Mouse (Mus musculus) gastrocnemius, postnatal 14 days (tissue): ENCODE data around the gene Tm4sf20. TPM values are rescaled to one million over a fixed set of nuclear protein-coding genes. Genes with fewer than 3 reads are reported as not detected.
A peak's percentile ranks its signal among the peaks of the same experiment; 100 is the strongest.

ENCODE experiments used
- DNase-seq: peaks from one replicate; pipeline ENCODE4 v3.0.0; 2021; ENCODE audit warnings: mixed read lengths
- intact Hi-C: fragments of 180-260 bp; cut with DNase I; formaldehyde crosslinking; loops from one replicate; pipeline ENCODE4 v1.15.1; 2025; ENCODE audit warnings: low total_unique reads
- total RNA-seq, 2 experiments: library from RNA; stranded (reverse); gene quantifications; 2 replicates each; pipeline ENCODE4 v1.2.3; 2021

Tm4sf20 gene
- total RNA-seq, 2 experiments from 2014 or later: not detected

DNA sequence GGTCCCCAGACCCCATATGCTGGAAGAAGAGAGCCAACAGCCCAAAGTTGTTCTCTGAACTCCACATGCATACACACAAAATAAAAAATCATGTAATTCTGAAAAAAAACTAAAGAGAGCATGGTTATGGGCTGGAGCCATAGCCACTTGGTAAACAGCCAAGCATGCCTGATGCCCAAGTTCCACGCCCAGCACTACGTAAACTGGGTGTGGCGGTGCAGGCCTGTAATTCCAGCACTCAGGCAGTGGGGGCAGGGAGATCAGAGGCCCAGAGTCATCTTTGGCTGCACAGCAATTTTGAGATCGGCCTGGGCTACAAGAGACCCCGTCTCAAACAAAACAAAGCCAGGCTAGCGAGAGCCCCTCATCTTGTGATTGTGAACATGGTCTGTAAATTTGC, 17.3 kb upstream of the Tm4sf20 start:
- intact Hi-C loops: loop anchor here (2.0 to 10.0 kb wide), 2 partner anchors 201 to 289 kb away; no protein-coding TSS in a partner anchor
- DNase-seq: peak; percentile 16

- intact Hi-C loops: loop anchor here (10.0 kb wide), 1 partner anchor 291 kb away; no protein-coding TSS in a partner anchor
- no peak for DNase-seq
These were observed 15.3 kb upstream of the Tm4sf20 start for GRCm38 (mm10) chr1:82783559-82783958.

- DNase-seq: no peak
- intact Hi-C loops: no loop called here
These were observed 11.2 kb upstream of the Tm4sf20 start for GRCm38 (mm10) chr1:82779388-82779966.

DNA sequence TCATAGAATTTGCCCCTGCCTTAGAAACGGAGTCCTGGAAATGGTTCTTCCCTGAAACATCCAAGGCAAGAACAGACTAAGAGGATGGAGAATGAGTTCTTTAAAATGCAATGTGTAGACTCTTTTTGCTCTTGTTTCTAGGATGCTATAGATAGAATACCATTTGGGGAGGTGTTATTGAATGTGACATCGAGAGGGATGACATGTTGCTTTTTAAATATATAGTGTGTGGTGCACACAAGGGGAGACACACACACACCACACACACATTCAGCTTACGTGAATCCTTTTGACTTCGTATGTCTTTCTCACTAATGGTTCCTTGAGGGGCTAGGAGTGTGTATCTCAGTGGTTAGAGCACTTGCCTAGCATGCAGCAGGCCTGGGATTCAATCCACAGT, 7.0 kb upstream of the Tm4sf20 start:
- no peak for DNase-seq
- intact Hi-C loops: no loop called here

GRCm38 (mm10) chr1:82773208-82773607, 4.9 kb upstream of the Tm4sf20 start:
- DNase-seq: no peak
- intact Hi-C loops: no loop called here

GRCm38 (mm10) chr1:82772428-82772827, 4.2 kb upstream of the Tm4sf20 start:
- intact Hi-C loops: no loop called here
- DNase-seq: no peak

- intact Hi-C loops: no loop called here
These were observed 2.8 kb upstream of the Tm4sf20 start, which contains the start of gene Gm47791 for GRCm38 (mm10) chr1:82771022-82771586. Gm47791 (minus strand) TSS chr1:82771243.

DNA sequence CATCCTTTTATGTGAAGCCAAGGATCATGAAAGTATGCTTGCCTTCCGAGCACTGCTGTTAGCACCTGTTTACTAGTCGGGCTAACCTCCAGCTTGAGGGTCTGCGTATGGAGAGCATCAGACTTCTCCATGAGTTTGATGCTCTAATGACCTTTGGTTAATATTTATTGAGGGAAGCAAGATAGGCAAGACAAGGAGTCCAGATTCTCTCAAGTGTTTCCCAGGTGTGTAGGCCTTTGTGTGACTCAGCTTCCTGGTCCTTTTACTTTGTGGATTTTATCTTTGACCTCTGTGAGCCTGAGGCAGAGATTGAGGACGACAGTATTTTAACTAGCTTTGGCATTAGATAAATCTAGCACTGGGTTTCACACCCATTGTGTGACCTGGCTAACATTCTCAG, 1.6 kb downstream of the Tm4sf20 start:
- intact Hi-C loops: no loop called here
- DNase-seq: no peak

More at GRCm38 (mm10) chr1:82771022-82771586, 2.8 kb upstream of the Tm4sf20 start, which contains the start of gene Gm47791:
- no peak for DNase-seq

GRCm38 (mm10) chr1:82766227-82766626, 2.0 kb downstream of the Tm4sf20 start:
- no peak for DNase-seq

DNA sequence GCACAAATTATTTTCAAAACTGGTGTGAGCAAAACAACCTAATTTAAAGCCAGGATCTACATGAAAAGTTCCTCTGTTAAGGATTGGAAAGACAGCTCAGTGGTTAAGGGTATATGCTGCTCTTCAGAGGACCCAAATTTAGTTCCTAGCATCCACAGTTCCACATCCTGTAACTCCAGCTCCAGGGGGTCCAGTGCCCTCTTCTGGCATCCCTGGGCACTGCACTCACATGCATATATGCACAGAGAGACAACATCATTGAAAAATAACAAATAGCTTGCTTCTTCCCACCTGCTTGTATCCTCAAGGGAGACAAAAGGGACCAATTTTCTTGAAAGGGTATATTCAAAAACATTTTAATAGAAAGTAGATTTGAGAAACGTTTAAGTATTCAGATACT, 6.0 kb downstream of the Tm4sf20 start:
- intact Hi-C loops: no loop called here
- DNase-seq: no peak

More at GRCm38 (mm10) chr1:82766227-82766626, 2.0 kb downstream of the Tm4sf20 start:
- intact Hi-C loops: no loop called here

DNA sequence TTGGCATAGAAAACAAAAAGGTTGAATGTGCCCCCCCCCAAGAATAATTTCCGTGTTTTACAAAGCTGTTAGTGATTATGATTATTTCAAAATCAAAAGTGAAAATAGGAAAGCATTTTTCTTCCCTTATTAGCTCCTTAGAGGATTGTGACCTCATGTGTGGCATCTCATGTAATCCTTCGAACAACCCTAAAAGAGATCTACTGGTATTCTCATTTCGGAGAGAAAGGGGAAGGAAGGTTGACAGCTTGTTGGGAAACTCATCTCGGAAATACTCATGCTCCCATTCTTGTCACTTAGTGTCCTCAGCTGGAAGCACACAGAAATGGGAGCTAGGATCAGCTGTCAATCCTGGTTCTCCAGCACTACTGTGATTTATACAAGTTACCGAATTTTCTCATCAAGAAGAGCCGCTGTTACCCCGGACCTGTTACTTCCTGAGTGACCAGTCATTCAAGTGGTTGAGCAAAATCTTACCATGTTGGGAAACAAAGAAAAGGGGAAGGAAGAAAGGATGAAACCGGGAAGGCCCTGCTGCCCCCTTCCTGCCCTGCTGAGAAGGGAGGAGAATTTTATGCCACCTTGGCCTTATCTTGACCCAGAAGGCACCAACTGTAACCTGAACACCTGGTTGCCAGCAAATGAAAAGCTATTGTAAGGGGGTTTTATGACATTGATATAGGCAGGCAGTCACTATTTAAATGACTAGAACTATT, 6.6 kb downstream of the Tm4sf20 start:
- no peak for DNase-seq
- intact Hi-C loops: no loop called here

DNA sequence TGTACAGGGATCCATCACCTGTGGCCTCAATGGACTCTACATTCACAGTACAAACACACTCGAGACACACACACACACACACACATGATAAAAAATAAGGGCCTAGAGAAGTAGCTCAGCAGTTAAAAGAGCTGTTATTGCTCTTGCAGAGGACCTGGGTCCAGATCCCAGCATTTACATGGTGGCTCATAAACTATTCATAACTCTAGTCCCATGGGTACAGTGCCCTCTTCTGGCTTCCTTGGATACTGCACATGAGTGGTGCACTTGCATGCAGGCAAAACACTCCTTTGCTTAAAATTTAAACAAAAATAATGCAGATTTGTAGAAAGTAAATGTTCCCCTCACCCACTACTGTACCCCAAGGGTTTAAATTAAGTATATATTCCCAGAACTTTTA, 8.7 kb downstream of the Tm4sf20 start:
- no peak for DNase-seq
- intact Hi-C loops: no loop called here

DNA sequence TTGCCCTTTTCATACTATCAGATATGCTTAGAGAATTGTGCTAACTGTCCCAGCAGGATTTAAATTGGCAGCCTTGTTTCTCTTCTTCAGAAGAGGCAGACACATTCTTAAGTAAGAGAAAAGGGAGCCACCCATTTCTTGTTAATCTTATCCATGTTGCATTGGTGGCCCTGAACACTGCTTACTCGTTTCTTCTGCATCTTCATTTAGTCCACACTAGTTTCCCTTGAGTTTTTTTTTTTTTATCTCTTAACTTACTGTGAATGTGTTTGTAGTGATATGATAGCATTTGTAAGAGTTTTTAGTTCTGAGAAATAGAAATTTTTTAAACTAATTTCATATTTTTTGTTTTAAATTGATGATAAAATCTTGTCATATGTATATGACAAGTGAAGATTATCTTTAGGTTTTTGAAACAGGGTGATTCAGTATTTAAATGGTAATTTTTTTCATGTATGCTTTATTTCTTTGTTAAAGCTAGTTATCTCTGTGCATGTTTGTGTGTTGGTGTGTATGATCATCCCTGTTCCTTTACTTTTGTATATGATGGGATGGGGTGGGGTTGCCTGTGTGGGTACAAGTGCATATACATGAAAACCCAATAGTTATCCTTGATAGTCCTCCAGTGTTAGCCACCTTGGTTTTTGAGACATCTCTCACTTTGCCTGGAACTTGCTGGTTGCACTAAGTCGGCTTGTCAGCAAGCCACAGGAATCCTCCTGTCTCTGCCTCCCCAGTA, 20.4 kb downstream of the Tm4sf20 start:
- DNase-seq: no peak
- intact Hi-C loops: no loop called here

DNA sequence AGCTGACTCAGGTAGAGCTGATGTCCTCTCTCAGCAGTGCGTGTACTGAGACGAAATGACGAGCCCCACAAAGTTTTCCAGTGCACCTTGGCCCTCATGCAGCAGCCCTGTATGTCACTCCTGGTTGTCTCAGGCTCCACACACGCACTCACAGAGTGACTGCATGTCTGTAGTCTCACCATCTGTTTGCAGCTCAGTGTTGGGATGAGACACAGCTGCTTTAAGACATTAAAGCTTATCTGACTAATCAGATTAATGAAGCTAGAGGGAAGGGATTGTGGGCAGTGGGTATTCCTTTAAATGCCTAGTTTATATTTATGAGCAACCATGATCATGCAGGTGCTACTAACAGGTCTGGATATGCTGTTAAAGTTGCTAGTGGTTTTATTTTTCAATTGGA, 21.9 kb downstream of the Tm4sf20 start:
- DNase-seq: no peak
- intact Hi-C loops: no loop called here

DNA sequence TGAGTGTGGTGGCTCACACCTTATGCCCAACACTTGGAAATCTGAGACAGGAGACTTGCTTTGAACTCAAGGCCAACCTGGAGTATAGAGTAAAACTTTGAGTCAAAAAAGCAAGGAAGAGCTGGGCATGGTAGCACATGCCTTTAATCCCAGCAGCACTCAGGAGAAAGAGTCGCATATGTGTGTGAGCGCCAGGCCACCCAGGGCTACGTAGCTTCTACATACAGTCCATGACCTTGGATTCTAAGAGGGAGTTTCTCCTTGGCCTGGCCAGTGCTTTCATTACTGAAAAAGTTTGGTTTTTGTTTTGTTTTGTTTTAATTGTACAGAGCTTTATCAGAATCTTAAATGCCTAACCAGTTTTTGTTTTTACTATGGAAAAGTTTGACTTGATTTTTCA, 24.3 kb downstream of the Tm4sf20 start:
- intact Hi-C loops: no loop called here

GRCm38 (mm10) chr1:82741539-82741938, 26.7 kb downstream of the Tm4sf20 start:
- intact Hi-C loops: no loop called here
- DNase-seq: no peak

More for the DNA sequence above, 24.3 kb downstream of the Tm4sf20 start:
- no peak for DNase-seq

DNA sequence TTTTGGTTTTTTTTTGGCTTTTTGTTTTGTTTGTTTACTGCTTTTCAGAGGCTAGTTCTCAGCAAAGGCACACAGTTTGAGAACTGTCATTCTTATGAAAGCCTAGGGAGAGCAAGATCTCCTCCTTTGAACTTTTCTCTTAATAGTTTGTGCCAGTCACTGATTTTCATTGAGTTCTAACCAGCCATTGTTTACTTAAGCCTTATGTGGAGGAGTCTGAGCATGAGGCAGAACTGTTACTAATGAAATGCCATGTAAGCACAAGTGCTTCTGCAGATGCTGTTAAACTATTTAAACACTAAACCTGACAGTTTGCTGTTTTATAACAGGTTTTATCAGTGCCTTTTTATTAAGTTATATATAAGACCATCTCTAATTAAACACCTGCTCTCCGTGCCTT, 30.2 kb downstream of the Tm4sf20 start:
- intact Hi-C loops: no loop called here
- DNase-seq: no peak

DNA sequence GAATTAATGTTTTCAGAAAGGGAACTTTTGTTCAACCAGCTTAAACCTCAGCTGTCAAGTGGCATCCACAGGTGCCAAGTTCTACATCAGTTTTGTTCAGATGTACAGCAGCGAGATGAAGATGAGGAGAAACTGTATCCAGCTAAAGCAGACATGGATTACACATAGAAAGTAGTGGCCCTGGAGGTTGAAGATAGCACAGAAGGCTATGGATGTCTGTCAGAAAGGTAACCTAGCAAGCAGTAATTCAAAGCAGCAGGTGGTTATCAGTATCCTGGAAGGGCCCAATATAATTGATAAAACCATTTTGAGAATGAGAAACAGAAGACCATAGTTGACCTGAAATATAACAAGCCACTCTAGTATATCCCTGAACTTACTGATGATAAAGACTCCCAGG, 34.9 kb downstream of the Tm4sf20 start:
- no peak for DNase-seq

GRCm38 (mm10) chr1:82726482-82726881, 41.8 kb downstream of the Tm4sf20 start:
- intact Hi-C loops: no loop called here
- DNase-seq: no peak

More for the DNA sequence above, 34.9 kb downstream of the Tm4sf20 start:
- intact Hi-C loops: no loop called here

- intact Hi-C loops: no loop called here
- DNase-seq: no peak
These were observed 42.4 kb downstream of the Tm4sf20 start for GRCm38 (mm10) chr1:82725875-82726185.
